Mouse (Mus musculus) neural tube, embryonic 12.5 days (tissue): ENCODE measurements around the gene Anks1b. TPM values are rescaled to one million over a fixed set of nuclear protein-coding genes. Genes with fewer than 3 reads are reported as not detected.

Experiments used
- ATAC-seq: fragments of 200-750 bp; cut with Nextera tagmentation; 2 replicates; pipeline ENCODE4 v1.8.0; 2017; ENCODE audit warnings: low read depth, mild to moderate bottlenecking, moderate TSS enrichment, moderate library complexity; ENCODE audit not compliant: low FRiP score
- H3K27ac ChIP-seq: fragments of 300-500 bp; sonication (generic); 2 replicates; pipeline ENCODE4 v1.5.1; 2016
- H3K27me3 ChIP-seq: fragments of 300-500 bp; sonication (generic); replicated peaks from 2 replicates; pipeline ENCODE4 v1.6.1; 2016; ENCODE audit warnings: mild to moderate bottlenecking
- H3K36me3 ChIP-seq: fragments of 300-500 bp; sonication (generic); 2 replicates; pipeline ENCODE4 v1.6.1; 2016; ENCODE audit warnings: mild to moderate bottlenecking
- H3K4me1 ChIP-seq: fragments of 300-500 bp; sonication (generic); 2 replicates; pipeline ENCODE4 v1.6.1; 2016
- H3K4me2 ChIP-seq: fragments of 300-500 bp; sonication (generic); replicated peaks from 2 replicates; pipeline ENCODE4 v1.6.1; 2016; ENCODE audit warnings: mild to moderate bottlenecking
- H3K4me3 ChIP-seq: fragments of 300-500 bp; sonication (generic); 2 replicates; pipeline ENCODE4 v1.5.1; 2016
- H3K9ac ChIP-seq: fragments of 300-500 bp; sonication (generic); 2 replicates; pipeline ENCODE4 v1.6.1; 2016; ENCODE audit warnings: mild to moderate bottlenecking
- H3K9me3 ChIP-seq: fragments of 300-500 bp; sonication (generic); 2 replicates; pipeline ENCODE4 v1.6.1; 2016; ENCODE audit warnings: mild to moderate bottlenecking
- WGBS: fragments of 180-500 bp; shearing (Covaris S2); methylation state at CpG from one replicate; pipeline ENCODE4 v1.1.7; 2016; 5-methylcytosine and 5-hydroxymethylcytosine counted together
- polyA plus RNA-seq: library from polyadenylated mRNA; unstranded; fragments of >200 nt; fragmentation: Nextera tagmentation; extraction: Ambion mirVana; gene quantifications from 2 replicates; pipeline ENCODE4 v1.2.1, GENCODE M21; 2016

Gene Anks1b
- polyA plus RNA-seq, 1 experiment from 2014 or later = 25.1 TPM

DNA sequence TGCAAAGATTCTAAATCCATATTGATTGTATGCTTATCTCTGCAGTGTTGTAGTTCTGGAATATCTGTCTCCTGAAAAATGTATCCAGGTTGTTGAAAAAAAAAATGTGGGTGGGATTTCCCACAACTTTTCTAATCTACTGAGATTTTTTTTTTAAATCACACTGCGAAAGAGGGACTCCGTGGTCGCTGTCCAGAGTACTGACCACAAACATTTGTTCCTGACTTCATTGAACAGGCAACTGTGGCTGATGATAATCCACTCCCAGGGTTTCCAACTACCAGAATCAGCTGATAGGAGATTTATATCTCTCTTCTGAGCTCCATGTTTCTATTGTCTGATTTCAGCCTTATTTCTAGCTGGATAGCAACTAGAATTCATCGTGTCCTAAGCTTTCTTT is 950.1 kb downstream of the Anks1b start:
- Histone ChIP-seq H3K36me3 (no peaks in the 10 kb centered on the region), H3K4me1 (peaks cover 4% of the 10 kb centered on the region; the same call in 1 of the 2 replicates), H3K9ac (no peak overlapping the region), H3K4me2 (no peak overlapping the region), H3K27ac (no peak overlapping the region), H3K4me3 (no peak overlapping the region), H3K27me3 (peaks cover 14% of the 10 kb centered on the region), H3K9me3 (no peaks in the 10 kb centered on the region)
- ATAC-seq = no peak
- 12% methylated on average over 4 of the region's 4 CpGs for WGBS

DNA sequence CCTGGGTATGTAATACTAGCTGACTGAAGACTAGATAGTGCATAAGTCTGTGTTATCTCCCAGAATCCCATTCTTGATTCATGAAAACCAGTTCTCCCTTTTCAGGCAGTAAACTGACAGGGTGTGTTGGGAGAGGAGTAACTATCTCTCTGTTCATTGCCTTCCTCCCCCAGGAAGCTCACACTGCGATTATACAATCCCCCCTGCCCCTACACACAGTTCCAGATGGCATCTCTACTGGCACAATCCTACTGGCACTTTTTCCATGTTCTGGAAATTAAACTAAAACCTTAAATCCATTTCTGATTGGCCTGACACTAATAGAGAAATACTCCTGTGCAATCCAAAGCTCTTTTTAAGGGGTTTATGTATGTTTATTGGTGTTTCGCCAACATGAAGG is 951.4 kb downstream of the Anks1b start:
- no peak overlapping the region for H3K4me3 ChIP-seq
- ATAC-seq = no peak
- H3K4me1 ChIP-seq = peaks cover 5% of the 10 kb centered on the region; the same call in 1 of the 2 replicates
- no peaks in the 10 kb centered on the region for H3K9me3 ChIP-seq
- H3K27me3 ChIP-seq = peaks cover 23% of the 10 kb centered on the region
- H3K27ac ChIP-seq = no peak overlapping the region
- WGBS = 76% methylated on average over 2 of the region's 2 CpGs
- no peak overlapping the region for H3K9ac ChIP-seq
- H3K36me3 ChIP-seq = no peaks in the 10 kb centered on the region
- no peak overlapping the region for H3K4me2 ChIP-seq

DNA sequence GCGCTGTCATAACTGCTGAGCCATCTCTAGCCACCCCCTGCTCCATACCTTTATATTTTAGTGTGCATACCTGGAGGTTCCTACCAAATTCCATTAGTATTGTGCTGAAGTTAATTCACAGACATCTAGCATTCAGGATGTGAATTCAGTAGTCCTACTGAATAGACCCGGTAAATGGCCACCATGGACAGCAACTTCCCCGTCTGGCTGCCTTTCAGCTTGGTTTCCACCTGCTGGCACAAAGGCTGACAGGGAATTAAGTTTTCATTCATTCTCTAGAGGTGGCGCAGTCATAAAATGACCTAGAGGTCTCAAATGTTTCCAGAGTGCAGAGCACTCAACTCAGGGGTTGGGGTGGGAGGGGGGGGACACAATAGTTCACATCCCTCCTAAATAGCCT is 953.6 kb downstream of the Anks1b start:
- WGBS = 21% methylated on average over 4 of the region's 4 CpGs
- Histone ChIP-seq H3K4me1 (peaks cover 10% of the 10 kb centered on the region; the same call in 1 of the 2 replicates), H3K27ac (no peak overlapping the region), H3K4me2 (no peak overlapping the region), H3K27me3 (peaks cover 34% of the 10 kb centered on the region), H3K4me3 (no peak overlapping the region), H3K9me3 (no peaks in the 10 kb centered on the region), H3K9ac (no peak overlapping the region), H3K36me3 (no peaks in the 10 kb centered on the region)
- ATAC-seq = no peak

DNA sequence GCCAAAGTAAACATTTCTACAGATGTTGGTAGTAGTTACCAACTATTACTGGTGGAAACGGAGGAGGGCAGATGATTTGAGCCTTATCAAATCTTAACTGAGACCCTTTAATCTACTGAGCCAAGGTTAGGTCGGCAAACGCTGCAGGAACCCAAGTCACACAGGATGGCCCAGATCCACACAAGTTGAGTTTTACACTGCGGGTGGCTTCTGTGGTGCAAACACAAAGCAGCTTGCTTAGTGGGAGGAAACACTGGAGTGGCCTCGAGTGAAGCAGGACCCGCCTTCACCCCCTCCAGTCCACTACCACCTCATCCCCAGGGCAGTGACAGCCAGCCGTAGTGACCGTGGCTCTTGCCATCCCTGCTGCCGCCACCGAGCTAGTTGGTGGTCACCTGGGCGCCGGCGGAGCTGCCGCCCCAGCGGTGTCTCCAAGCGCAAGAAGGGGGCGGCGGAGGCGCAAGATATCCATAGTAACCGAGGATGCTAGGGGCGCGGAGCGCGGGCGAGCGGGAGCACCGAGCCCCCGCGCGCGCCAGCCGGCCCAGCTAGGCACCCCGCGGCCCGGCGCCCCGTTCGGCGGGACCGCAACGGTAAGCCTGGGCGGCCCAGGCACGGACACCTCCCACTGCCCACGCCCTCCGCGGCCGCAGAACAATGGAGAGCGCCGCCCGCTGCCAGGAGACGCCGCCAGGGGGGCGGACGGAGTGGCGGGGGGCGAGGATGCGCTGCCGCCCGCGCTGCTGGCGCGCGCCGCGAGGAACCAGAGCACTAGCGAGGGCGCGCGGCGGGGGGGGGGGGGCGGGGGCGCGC is 955.5 kb downstream of the Anks1b start:
- Histone ChIP-seq H3K4me3 (peak overlapping the region; percentile 71), H3K9me3 (no peaks in the 10 kb centered on the region), H3K9ac (peak overlapping the region; percentile 80), H3K36me3 (no peaks in the 10 kb centered on the region), H3K27me3 (peaks cover 36% of the 10 kb centered on the region), H3K4me2 (peak overlapping the region; percentile 91), H3K4me1 (peaks cover 10% of the 10 kb centered on the region; the same call in 1 of the 2 replicates), H3K27ac (peak overlapping the region; percentile 79)
- under 1% methylated on average over 48 of the region's 73 CpGs for WGBS
- ATAC-seq = peak; percentile 78

DNA sequence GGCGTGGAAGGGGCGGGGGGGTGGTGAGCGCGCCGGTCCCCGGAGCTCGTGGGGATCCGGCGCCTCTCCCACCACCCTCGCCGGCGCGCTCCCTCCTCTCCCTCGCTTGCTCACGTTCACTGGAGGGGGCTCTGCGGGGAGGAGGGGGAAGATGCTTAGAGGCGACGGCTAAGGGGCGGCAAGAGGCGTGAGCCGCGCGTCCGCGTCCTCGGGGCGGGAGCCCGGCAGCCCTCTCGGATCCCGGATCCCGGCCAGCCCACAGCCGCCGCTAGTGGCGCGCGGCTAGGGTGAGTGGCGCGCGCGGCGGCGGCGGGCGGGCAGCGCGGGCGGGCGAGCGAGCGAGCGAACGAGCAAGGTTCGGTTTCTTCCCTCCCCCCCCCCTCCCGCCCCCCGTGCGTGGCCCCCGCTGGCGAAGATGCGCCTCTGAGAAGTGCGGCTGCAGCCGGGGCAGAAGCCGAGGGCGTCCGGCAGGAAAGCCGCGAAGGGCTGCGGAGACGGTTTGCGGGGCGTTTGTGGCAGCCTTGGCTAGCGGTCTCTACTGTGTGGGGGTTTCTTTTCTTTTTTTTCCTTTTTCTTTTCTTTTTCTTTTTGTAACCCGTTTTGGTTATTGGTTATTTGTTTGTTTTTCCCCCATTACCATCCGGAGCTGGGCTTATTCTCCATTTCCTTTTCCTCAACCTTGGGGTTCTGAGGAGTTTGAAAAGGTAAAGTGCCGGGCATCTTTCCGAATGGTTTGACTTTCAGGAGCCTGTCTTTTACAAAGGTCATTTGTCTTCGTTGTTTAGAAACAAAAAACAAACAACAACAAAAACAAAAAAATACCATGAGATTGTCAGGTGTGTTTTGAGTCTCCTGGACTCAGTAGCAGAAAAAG is 956.3 kb downstream of the Anks1b start:
- H3K9me3 ChIP-seq = no peaks in the 10 kb centered on the region
- H3K27ac ChIP-seq = peak overlapping the region; percentile 79
- H3K4me3 ChIP-seq = peak overlapping the region; percentile 71
- peak overlapping the region; percentile 91 for H3K4me2 ChIP-seq
- under 1% methylated on average over 63 of the region's 76 CpGs for WGBS
- H3K4me1 ChIP-seq = peaks cover 10% of the 10 kb centered on the region; the same call in 1 of the 2 replicates
- peaks cover 36% of the 10 kb centered on the region for H3K27me3 ChIP-seq
- peak; percentile 92 for ATAC-seq
- no peaks in the 10 kb centered on the region for H3K36me3 ChIP-seq
- peak overlapping the region; percentile 80 for H3K9ac ChIP-seq

DNA sequence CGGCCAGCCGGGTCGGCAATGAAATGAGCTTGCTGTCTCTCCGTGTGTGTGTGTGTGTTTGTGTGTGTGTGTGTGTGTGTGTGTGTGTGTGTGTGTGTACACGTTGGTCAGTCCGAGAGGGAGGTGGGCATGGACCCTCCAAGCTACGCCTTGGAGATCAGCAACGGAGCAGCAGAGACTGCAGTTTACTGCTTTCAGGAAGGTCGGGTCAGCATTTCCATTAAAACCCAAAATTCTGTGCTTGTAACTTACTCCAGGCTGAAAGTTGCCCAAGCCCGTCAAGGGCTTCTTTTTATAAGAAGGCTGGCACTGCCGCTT is 956.9 kb downstream of the Anks1b start:
- Histone ChIP-seq H3K27ac (no peak overlapping the region), H3K9ac (peak overlapping the region; percentile 80)
- under 1% methylated on average over 11 of the region's 11 CpGs for WGBS

DNA sequence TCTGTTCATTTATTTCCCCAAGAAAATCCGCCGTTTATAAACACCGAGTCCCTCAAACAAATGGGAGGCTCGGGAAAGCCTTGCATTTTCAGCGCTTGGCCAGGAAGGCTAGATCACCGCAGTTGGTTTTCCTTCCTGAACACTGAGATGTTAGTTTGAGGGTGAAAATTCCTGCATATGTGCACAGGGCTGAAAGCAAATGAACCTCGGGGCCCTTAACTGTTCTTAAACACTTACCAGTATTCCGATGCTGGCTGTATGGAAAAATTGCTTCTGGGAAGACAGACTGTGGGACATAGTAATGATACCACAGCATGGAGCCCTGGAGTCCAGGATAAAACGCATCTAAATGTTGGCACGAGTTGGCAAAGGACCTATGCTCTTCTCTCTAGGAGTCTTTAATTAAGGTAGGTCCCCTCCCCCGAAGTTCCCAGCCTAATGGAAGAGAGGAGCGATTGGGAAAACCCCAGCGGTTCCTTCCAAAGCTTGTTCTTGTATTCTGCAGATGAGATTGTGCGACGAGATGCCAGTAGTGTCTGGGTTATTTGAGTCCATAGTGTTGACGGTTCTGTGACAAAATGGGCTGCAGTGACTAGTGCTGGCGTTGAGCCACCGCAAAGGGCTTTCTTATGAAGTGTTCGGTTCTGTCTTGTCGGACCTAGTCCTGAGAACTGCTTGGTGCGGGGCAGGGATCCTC is 957.4 kb downstream of the Anks1b start:
- no peak for ATAC-seq
- Histone ChIP-seq H3K36me3 (no peaks in the 10 kb centered on the region), H3K4me1 (peaks cover 10% of the 10 kb centered on the region; the same call in 1 of the 2 replicates), H3K9me3 (no peaks in the 10 kb centered on the region), H3K4me2 (peak overlapping the region; percentile 91), H3K9ac (peak overlapping the region; percentile 80; the same call in 1 of the 2 replicates), H3K27ac (no peak overlapping the region), H3K27me3 (peaks cover 34% of the 10 kb centered on the region), H3K4me3 (peak overlapping the region; percentile 71)
- WGBS = 3% methylated on average over 21 of the region's 21 CpGs

More for the DNA sequence above, 956.9 kb downstream of the Anks1b start:
- H3K4me1 ChIP-seq = peaks cover 10% of the 10 kb centered on the region; the same call in 1 of the 2 replicates
- no peak for ATAC-seq
- no peaks in the 10 kb centered on the region for H3K9me3 ChIP-seq
- peak overlapping the region; percentile 91 for H3K4me2 ChIP-seq
- H3K4me3 ChIP-seq = peak overlapping the region; percentile 71
- H3K36me3 ChIP-seq = no peaks in the 10 kb centered on the region
- peaks cover 36% of the 10 kb centered on the region for H3K27me3 ChIP-seq

DNA sequence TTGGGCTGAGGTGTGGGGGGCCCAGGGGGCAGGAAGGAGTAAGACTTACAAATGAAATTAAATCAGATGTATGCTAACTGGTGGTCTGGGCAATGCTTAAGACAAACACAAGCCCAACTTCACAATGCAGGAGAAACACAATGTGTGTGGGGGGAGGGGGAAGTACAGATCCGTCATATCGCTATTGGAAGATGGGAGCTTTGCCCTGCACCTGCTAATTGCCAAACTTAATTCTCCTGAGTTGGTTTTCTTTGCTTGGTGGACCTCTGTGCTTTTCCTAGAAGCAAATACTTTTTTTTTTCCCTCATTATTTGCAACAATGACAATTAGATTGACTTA is 957.9 kb downstream of the Anks1b start:
- WGBS = 6% methylated on average over 2 of the region's 2 CpGs
- peaks cover 10% of the 10 kb centered on the region; the same call in 1 of the 2 replicates for H3K4me1 ChIP-seq
- peaks cover 34% of the 10 kb centered on the region for H3K27me3 ChIP-seq
- no peak for ATAC-seq
- no peaks in the 10 kb centered on the region for H3K9me3 ChIP-seq
- peak overlapping the region; percentile 71 for H3K4me3 ChIP-seq
- peak overlapping the region; percentile 91 for H3K4me2 ChIP-seq
- H3K36me3 ChIP-seq = no peaks in the 10 kb centered on the region
- H3K27ac ChIP-seq = no peak overlapping the region
- 0 out of 2 replicates have a peak overlapping the region, but pooled peaks have one; percentile 80 for H3K9ac ChIP-seq

DNA sequence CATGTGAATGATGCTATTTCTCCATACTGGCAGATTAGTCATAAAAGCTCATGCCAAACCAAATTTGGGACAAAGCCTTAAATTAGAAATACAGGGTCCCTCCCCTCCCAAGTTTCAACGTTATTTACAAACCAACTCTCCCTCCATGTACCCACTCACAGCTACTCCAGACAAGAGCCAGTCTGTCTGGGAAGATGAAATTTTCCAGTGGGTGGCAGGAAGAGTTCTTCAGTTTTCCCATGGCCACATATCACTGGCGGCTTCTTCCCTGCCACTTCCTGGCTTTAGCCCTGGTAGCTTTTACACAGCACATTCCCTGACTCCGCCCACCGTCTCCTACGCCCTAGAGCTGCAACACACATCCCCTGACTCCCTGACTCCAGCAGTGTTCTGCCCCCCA is 961.0 kb downstream of the Anks1b start:
- Histone ChIP-seq H3K36me3 (no peaks in the 10 kb centered on the region), H3K4me2 (no peak overlapping the region), H3K9me3 (no peaks in the 10 kb centered on the region), H3K4me3 (no peak overlapping the region), H3K4me1 (0 out of 2 replicates have a peak, but pooled peaks cover 5% of the 10 kb centered on the region), H3K27me3 (peaks cover 16% of the 10 kb centered on the region), H3K27ac (no peak overlapping the region), H3K9ac (no peak overlapping the region)
- WGBS = 35% methylated on average over 5 of the region's 5 CpGs
- ATAC-seq = no peak

DNA sequence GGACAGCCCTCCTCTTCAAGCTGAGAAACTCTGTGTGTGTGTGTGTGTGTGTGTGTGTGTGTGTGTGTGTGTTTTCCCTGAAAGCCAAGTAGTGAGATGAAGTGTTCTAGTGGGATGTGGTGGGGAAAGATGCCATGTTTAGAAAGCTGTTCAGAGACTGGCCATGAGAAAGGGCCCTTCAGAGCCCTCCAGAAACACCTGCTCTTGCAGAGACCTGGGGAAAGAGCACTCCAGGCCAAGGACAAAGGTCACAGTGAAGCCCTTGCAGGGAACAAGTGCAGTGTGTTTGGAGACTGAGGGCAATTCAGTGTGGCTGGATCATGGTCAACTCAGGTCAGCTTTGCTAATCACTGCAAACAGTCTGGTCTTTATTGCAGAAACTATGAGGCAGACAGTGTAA is 961.9 kb downstream of the Anks1b start:
- Histone ChIP-seq H3K4me1 (0 out of 2 replicates have a peak, but pooled peaks cover 5% of the 10 kb centered on the region), H3K27ac (no peak overlapping the region), H3K36me3 (no peaks in the 10 kb centered on the region), H3K27me3 (peaks cover 15% of the 10 kb centered on the region), H3K9me3 (no peaks in the 10 kb centered on the region), H3K4me3 (no peak overlapping the region), H3K4me2 (no peak overlapping the region), H3K9ac (no peak overlapping the region)
- no peak for ATAC-seq

DNA sequence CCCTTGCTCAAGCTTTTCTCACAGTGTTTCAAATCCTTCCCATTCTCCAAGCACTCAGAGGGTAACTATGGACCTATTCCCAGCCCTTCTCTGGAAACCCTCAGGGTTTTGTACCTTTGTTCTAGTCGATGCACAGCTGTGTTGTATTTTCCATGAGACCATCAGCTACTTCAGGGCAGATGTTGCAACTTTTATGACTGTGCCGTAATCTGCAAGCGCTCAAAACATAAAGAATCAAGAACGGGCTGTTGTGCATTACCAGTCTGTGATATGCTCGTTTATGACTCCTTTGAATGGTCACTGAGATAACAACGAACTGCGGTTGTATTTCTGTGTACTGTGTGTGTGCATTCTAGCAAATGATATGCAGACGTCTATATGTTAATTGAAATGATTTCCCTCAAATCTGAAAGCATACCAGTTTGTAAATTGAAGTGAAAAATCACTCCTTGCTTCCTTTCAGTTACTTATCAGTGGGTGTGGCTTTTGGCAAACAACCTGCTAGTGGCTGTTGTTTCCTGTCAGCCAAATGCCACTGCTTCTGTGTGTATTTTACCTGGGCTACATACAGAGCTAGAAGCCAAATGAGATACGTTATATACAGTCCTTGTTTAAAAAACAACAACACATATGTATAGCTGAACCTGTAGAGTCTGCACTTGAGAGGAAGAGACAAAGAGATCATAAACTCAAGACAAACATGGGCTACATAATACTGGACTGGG is 966.5 kb downstream of the Anks1b start:
- Histone ChIP-seq H3K4me1 (no peaks in the 10 kb centered on the region), H3K4me3 (no peak overlapping the region), H3K36me3 (no peaks in the 10 kb centered on the region), H3K27me3 (no peaks in the 10 kb centered on the region), H3K4me2 (no peak overlapping the region), H3K9ac (no peak overlapping the region), H3K9me3 (peaks cover 7% of the 10 kb centered on the region; the same call in 1 of the 2 replicates), H3K27ac (no peak overlapping the region)
- no peak for ATAC-seq
- 86% methylated on average over 9 of the region's 9 CpGs for WGBS
